Mouse (Mus musculus) E14TG2a.4 (cell line): ENCODE results near the gene Tnfrsf9.
"Not testable (repeated sequence)": the region's sequence is repeated elsewhere in the genome, so short reads cannot be mapped to it uniquely, and the experiment has no call there.

ENCODE experiments used
- H3K27me3 ChIP-seq: 2 replicates; pipeline ENCODE4 v1.6.1; 2014; ENCODE audit warnings: low read length, control low read depth; ENCODE audit not compliant: insufficient read depth
- H3K36me3 ChIP-seq: 2 replicates; pipeline ENCODE4 v1.6.1; 2014; ENCODE audit warnings: low read length, control low read depth; ENCODE audit not compliant: insufficient read depth
- H3K4me1 ChIP-seq: replicated peaks from 2 replicates; pipeline ENCODE4 v1.6.1; 2014; ENCODE audit warnings: low read depth, low read length, control low read depth
- H3K4me3 ChIP-seq: replicated peaks from 2 replicates; pipeline ENCODE4 v1.5.1; 2014; ENCODE audit warnings: mild to moderate bottlenecking, low read length
- H3K9me3 ChIP-seq: 2 replicates; pipeline ENCODE4 v1.6.1; 2014; ENCODE audit warnings: low read length, control low read depth
- CTCF ChIP-seq: conservative IDR thresholded peaks from 2 replicates; pipeline ENCODE4 v1.5.1; 2014; ENCODE audit warnings: low read length
- NANOG ChIP-seq: IDR thresholded peaks from 2 replicates; pipeline ENCODE4 v1.6.1; 2014; ENCODE audit warnings: borderline replicate concordance, low read length, mixed read lengths
- POU5F1 ChIP-seq: IDR thresholded peaks from 2 replicates; pipeline ENCODE4 v1.6.1; 2014; ENCODE audit warnings: low read length, borderline replicate concordance

The Tnfrsf9 gene

GRCm38 (mm10) chr4:150900486-150900885 is 13.9 kb upstream of the Tnfrsf9 start:
- peaks cover 88% of the 10 kb centered on the region for H3K4me1 ChIP-seq
- H3K9me3 ChIP-seq, result no peaks in the 10 kb centered on the region
- no peak for TF ChIP-seq CTCF
- no peak for TF ChIP-seq NANOG
- no peak overlapping the region for H3K4me3 ChIP-seq
- H3K36me3 ChIP-seq, result peaks cover 91% of the 10 kb centered on the region
- H3K27me3 ChIP-seq, result no peaks in the 10 kb centered on the region

- H3K36me3 ChIP-seq, result peaks cover 92% of the 10 kb centered on the region
- H3K4me3 ChIP-seq, result no peak overlapping the region
- TF ChIP-seq POU5F1 (no peak), CTCF (peak; percentile 68), NANOG (no peak)
- peaks cover 82% of the 10 kb centered on the region for H3K4me1 ChIP-seq
- H3K9me3 ChIP-seq, result no peaks in the 10 kb centered on the region
- no peaks in the 10 kb centered on the region for H3K27me3 ChIP-seq
Observed at GRCm38 (mm10) chr4:150901651-150902050, 12.7 kb upstream of the Tnfrsf9 start.

- Histone ChIP-seq H3K9me3 (no peaks in the 10 kb centered on the region), H3K27me3 (no peaks in the 10 kb centered on the region), H3K4me1 (peaks cover 82% of the 10 kb centered on the region), H3K36me3 (peaks cover 92% of the 10 kb centered on the region), H3K4me3 (no peak overlapping the region)
- TF ChIP-seq CTCF (no peak), NANOG (no peak), POU5F1 (no peak)
Observed at GRCm38 (mm10) chr4:150902062-150902461, 12.3 kb upstream of the Tnfrsf9 start.

GRCm38 (mm10) chr4:150903091-150903742 is 11.1 kb upstream of the Tnfrsf9 start:
- H3K4me3 ChIP-seq, result no peak overlapping the region
- no peaks in the 10 kb centered on the region for H3K27me3 ChIP-seq
- no peak for TF ChIP-seq CTCF
- TF ChIP-seq POU5F1, result no peak
- no peak for TF ChIP-seq NANOG
- H3K36me3 ChIP-seq, result peaks cover 92% of the 10 kb centered on the region
- H3K4me1 ChIP-seq, result peaks cover 82% of the 10 kb centered on the region
- no peaks in the 10 kb centered on the region for H3K9me3 ChIP-seq

GRCm38 (mm10) chr4:150907099-150907498 is 7.3 kb upstream of the Tnfrsf9 start:
- Histone ChIP-seq H3K36me3 (peaks cover 59% of the 10 kb centered on the region), H3K9me3 (no peaks in the 10 kb centered on the region), H3K4me3 (no peak overlapping the region; the same call in 1 of the 2 replicates), H3K4me1 (peaks cover 65% of the 10 kb centered on the region), H3K27me3 (no peaks in the 10 kb centered on the region)
- no peak for TF ChIP-seq CTCF
- TF ChIP-seq POU5F1, result no peak

GRCm38 (mm10) chr4:150908512-150908911 is 5.8 kb upstream of the Tnfrsf9 start:
- TF ChIP-seq CTCF, result 0 out of 2 replicates have a peak, but pooled peaks have one; percentile 6

GRCm38 (mm10) chr4:150909451-150910156 is 4.8 kb upstream of the Tnfrsf9 start:
- no peak for TF ChIP-seq CTCF
- no peak for TF ChIP-seq NANOG
- no peak for TF ChIP-seq POU5F1
- no peaks in the 10 kb centered on the region for H3K27me3 ChIP-seq
- H3K4me1 ChIP-seq, result peaks cover 61% of the 10 kb centered on the region
- no peaks in the 10 kb centered on the region for H3K9me3 ChIP-seq
- peaks cover 37% of the 10 kb centered on the region for H3K36me3 ChIP-seq
- H3K4me3 ChIP-seq, result peak overlapping the region; percentile 94

More at GRCm38 (mm10) chr4:150908512-150908911, 5.8 kb upstream of the Tnfrsf9 start:
- H3K9me3 ChIP-seq, H3K27me3 ChIP-seq: not testable (repeated sequence)
- peak overlapping the region; percentile 94 for H3K4me3 ChIP-seq
- H3K4me1 ChIP-seq, result peaks cover 66% of the 10 kb centered on the region
- peaks cover 45% of the 10 kb centered on the region for H3K36me3 ChIP-seq

- no peaks in the 10 kb centered on the region for H3K9me3 ChIP-seq
- H3K4me3 ChIP-seq, result peak overlapping the region; percentile 39; the same call in 1 of the 2 replicates
- no peaks in the 10 kb centered on the region for H3K27me3 ChIP-seq
- peaks cover 31% of the 10 kb centered on the region for H3K36me3 ChIP-seq
- H3K4me1 ChIP-seq, result peaks cover 66% of the 10 kb centered on the region
- TF ChIP-seq POU5F1 (no peak), CTCF (peak; percentile 20; the same call in 1 of the 2 replicates), NANOG (no peak)
Observed at GRCm38 (mm10) chr4:150910164-150910951, 4.0 kb upstream of the Tnfrsf9 start.
